Mouse (Mus musculus) CD4-positive helper T cell, adult 2 months (primary cell): Measurements from ENCODE around the gene Ttyh2.

Source experiments
- DNase-seq: peaks from one replicate; pipeline ENCODE4 v3.0.0-alpha.2; 2012; ENCODE audit warnings: low read depth, missing footprints, low spot score

The Ttyh2 gene

DNA sequence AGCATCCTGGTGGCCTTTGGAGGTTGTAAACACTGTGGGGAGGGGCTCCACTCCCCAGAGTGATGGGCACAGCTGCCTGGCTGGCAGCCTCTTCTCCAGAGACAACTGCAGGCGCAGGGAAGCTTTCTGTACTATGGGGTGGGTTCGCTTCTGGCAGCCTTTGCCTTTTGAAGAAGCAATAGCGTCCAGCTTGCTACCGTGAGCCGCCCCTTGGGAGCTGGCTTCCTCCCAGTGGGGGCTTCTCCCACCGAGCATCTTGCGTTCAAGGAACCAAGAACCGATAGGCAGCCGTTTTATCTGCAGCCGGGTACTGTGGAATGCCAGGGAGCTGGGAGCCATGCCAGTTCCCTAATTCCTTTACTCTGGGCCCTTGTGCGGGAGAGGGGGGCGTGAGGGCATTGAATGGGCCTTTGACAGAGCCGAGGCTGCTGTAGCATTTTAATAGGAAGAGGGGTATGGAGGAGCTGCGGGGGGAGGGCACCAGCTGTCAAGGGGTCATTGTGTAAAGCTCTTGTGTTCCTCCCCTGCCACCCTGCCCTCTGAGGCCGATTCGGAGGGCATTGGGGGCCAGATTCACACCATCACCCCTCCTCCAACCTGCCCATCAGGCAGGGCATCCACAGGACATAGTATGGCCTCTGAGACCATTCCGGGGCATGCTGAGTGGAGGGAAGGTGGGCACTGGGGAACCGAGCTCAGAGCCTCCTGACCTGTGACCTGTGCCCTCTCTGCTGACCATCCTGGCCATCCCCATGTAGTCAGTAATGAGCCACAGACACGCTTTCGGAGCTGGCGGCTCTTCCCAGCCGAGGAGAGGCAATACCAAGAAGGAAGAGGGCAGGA is 29.1 kb downstream of the Ttyh2 start:
- DNase-seq: no peak

DNA sequence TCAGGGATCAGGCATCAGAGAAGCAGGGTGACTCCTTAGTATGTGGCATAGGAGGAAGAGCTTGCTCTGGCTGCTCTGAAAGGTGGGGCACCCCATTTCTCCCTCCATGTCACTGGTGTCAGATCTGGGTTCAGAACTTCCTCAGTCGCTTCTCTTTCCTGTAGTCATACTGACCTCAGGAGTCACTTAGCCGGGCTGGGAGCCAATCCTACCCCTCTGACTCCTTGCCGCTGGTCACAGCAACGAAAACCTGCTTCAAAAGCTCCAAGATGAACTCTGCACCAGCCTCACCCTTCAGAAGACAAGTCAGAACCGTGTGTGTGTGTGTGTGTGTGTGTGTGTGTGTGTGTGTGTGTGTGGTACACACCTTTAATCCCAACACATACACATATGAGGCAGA is 31.1 kb downstream of the Ttyh2 start:
- no peak for DNase-seq

DNA sequence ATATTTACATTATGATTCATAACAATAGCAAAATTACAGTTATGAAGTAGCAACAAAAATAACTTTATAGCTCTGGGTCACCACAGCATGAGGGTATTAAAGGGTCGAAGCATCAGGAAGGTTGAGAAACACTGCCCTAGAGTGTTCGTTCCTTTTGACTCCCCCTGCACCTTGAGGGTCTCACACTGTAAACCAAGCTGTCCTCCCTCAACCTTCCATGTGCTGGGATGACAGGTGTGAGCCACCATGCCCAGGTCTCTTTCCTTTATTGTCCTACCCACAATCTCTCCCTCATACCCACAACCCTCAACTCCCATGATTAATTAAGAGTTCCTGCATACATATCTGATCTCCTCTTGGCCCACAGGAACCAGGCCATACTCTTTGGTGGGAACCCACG is 36.2 kb downstream of the Ttyh2 start:
- no peak for DNase-seq

DNA sequence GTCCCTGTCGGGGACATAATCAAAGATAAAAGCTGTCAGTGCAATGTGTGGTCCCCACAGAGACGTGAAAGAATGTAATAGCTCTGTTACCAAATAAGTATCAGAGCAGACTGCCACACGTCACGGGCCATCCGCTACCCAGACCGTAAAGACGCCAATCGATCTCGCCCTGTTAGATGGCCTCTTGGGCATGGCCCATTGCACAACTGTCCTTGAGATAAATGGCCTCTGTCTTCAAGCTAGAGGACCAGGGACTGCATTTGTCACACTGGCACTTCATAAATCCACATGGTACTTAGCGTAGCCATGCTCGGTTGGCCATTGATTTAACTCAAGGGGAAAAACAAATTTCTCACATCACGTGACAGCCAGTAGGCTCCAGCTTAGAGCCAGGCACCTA is 36.6 kb downstream of the Ttyh2 start:
- DNase-seq: no peak

DNA sequence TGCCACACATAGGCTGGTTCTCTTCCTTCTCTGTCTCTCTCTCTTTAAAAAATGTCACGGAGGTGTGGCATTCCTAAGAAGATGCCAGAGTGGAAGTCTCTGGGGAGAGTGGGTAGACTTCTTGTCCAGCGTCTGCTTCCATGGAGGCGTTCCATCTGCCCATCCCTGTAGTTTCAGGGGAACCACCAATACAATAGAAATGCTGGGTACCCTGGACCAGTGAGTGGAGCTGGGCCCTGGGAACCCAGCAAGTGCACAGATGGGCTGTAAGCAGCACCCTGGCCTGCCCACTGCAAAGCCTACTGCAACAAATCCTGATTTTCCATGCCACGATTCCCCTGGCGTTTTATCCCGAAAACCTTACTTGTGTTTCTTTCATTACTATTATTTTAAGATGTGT is 39.3 kb downstream of the Ttyh2 start:
- DNase-seq: no peak

DNA sequence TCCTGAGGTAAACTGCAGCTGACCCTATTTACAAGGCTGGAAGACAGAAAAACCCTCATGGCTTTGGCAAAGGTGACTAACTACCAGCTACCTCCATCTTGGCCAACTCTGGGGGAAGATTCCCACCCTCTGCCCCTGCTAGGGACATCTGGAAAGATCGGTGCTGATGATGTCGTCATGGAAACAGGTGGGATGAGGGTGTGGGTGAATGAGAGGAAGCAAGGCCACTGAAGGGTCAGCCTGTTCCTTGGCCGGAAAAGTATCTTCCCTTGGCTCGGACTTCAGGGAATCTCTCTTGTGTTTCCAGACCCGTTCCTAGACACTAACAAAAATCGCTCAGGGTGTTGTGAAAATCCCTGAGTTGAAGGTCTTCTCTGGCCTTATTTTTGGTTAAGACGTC is 40.3 kb downstream of the Ttyh2 start:
- no peak for DNase-seq

DNA sequence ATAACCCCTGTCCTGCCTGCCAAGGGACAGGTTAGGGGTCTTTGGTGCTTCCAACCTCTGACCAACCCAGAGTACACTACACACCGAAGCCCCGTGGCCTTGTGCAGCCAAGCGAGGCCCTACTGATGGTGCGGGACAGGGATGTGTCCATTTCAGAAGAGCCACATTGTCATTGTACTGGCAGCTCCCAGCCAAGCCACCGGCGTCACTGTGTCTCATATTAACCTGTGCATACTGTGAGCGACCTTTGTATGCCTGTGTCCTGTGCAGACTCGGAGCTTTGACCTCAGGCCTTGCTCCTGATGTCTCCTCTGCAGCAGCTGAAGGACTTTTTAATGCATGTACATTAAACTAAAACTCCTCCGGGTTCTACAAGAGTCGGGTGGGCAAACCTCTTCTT is 45.3 kb downstream of the Ttyh2 start:
- DNase-seq: no peak

DNA sequence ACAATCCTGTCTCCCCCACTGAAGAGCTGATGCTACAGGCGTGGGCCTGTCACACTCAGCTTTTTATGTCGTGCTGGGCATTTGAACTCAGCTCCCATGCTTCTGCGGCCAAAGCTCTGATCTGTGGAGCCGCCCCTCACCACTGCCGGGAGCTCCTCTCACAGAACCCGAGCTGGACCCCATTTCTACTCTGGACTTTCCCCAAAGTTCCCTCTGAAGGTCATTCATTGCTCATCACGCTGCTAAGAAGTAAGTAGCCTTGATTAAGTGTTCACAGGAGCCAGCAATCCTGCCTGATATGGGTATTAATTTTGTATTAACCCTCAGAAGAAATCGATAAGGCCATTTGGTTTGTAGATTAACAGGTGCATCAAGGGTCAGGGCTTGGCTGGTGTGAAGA is 47.2 kb downstream of the Ttyh2 start:
- DNase-seq: no peak

DNA sequence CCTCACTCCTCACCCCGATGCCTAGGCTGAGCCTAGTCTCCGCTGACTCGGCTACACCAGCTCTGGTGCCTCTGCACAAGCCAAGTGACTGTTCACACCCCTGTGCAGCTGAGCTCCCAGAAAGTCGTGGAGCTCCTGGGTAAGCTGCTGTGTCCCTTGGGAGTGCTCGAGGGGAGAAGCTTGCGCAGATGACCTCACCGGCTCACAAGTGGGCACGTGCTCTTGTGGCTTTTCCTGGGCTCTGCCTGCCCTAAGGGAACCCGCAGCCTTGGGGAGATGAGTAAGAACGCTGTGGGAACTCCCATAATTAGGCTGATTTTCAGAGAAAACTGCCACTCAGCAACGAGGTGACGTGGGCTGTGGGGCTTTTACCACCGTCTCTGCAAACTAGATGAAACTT is 47.8 kb downstream of the Ttyh2 start:
- DNase-seq: no peak

DNA sequence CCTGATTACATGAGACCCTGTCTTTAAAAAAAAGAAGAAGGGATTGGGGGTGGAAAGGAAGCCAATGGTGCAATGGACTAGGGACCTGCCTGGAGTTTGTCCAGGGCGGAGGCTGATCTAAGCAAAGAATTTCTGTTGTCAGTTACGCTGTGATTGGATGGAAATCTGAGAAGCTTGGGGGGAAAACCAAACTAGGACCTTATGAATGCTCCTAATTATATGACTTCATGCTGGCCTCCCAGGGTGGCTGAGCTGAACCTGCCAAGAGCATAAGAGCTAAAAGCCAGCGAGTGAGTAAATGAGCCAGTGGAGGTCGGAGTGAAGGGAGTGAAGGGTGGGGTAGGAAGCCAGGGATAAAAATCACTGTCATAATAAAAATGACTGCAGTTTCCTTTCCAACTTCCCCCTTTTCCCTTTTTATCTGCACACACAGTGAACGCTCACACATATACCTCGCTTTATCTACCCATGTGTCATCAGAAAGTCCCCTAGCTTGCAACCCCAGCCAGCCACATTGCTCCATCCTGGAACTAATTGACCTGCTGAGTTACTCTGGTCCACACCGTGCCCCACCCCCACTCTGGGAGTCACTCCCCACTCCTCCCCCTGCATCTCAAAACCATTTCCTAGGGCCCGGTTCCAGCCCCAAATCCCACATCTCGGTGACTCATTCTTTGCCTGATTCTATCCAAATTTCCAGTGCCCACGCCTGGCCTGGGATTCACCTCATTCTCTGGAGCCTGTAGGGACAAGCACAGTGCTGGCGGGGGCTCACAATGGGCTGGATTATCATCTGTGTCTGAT is 49.8 kb downstream of the Ttyh2 start:
- no peak for DNase-seq

DNA sequence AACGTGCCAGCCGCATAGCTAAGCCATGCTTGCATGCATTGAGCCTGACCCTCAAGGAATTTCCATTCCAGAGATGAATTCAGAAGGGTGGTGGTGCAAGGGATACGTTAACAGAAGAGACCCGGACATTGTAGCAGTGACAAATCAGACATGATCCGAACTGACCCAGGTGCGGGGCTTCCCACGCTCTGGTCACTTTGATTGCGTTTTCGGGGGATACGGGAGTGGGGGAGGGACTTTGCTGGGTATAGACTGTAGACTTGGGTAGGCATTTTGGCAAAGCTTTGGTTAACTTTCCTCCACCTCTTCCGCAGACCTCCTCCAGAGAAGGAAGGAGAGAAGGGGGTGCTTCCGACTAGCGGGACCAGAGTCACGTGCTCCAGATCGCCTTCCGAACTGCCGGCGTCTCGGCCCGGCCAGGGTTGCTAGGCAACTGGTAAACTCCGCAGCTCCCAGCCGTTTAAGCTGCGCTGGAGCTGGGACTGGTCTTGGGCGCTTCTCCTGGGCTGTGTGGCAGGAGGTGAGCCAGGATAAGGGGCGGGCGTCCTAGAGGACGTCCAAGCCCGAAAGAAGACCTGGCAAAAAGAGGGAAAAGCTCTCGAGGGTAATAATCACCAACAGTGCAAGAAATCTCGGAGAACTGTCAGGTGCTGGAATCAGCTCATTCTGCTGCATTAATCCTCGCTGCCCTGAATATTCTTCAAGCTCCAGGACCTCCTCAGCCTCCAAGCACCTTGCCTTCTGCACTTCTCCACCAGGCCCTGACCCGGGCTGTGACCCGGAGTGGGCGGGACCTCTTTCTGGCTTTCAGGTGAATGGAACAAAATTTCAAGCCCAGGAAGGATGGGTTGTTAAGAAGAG is 52.0 kb downstream of the Ttyh2 start, which contains the start of gene Dnaic2:
Gene Dnaic2, plus strand, starts transcription at position 444 of the 861 bp plus-strand sequence.
- no peak for DNase-seq

DNA sequence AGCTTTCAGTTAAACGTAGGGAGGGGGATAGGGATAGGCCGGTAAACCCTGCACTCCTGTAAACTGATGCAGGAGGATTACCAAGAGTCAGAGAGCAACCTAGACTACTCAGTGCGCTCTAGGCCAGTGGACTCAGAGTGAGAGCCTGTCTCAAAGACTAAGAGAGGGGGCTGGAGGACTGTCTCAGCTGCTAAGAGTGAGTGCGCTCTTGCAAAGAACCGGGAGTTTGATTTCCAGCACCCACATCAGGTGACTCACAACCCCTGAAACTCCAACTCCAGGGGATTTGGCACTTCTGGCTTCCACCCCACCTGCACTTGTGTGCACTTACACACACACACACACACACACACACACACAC is 52.6 kb downstream of the Ttyh2 start:
- no peak for DNase-seq

DNA sequence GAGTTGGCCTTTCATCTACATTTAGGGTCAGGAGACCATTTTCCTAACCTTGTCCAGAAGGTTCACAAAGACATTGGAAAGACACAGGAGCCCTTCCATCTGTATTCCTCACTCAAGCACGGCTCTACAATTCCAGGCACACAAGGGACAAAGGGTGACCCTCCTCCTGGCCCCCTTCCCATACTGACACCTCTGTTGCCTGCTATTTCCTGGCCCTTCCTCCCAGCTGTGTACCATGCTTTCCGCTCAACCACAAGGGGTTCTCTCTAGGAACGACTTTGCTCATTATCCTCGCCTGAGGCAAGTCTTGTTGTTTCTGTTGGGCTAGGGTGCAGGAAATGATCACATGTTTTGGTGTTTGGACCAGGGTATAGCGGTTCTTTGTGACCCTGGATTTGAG is 53.1 kb downstream of the Ttyh2 start:
- no peak for DNase-seq

DNA sequence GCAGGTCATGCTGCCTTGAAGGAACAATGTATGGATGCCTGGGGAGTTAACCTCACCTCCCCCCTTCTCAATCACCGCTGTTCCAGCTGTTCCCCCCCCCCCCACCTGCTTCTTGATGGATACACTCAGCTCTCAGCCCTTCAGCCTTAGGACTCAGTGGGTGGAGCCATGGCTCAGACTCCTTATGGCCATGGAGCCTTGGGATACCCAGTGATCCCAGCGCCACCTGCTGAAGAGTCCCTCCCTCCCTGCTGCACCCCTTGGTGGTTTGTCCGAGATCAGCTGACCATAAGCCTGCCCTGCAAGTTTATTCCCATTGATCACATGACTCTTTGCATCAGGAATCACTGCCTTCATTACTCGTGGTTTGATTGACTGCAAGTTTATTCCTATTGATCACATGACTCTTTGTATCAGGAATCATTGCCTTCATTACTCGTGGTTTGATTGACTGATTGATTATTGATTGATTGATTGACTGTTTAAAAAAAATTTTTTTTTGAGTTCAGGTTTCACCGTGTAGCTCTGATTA is 54.7 kb downstream of the Ttyh2 start:
- DNase-seq: no peak

DNA sequence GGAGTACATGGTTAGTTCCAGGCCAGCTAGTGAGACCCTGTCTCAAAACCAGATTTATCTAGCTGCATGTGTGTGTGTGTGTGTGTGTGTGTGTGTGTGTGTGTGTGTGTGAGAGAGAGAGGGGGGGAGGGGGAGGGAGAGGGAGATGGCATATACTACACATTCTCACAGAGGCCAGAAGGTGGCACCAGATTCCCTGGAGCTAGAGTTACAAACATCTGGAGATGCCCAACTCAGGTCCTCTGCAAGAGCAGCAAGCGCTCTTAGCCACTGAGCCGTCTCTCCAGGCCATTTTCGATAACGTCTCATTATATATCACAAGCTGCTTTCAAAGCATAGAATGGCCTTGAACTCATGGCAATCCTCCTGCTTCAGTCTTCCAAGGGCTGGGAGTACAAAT is 56.5 kb downstream of the Ttyh2 start:
- no peak for DNase-seq

DNA sequence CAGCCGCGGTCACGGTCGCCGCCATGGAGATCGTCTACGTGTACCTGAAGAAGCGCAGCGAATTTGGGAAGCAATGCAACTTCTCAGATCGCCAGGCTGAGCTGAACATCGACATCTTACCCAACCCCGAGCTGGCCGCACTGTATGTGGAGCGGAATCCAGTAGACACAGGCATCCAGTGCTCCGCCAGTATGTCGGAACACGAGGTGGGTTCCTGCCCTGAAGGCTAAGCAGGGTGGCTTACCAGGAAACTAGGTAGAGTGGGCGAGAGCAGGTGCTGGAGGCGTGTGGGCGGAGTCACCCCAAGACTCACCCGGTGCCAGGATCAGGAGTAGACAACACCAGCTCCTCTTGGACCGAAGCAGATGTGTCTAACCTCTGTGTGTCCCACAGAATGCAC is 57.7 kb downstream of the Ttyh2 start:
- DNase-seq: no peak

DNA sequence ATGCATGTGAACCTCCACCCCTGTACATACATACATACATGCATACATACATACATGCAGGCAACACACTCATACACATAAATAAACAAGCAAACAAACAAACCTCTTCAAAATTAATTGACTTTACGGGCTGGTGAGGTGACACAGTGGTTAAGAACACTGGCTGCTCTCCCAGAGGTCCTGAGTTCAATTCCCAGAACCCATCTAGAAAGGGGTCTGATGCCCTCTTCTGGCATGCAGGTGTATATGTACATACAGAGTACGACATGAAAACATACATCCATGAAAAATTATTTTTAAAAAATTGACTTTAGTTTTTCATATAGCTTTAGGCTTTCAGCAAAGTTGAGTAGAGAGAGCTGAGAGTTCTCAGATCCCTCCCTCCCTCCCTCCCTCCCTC is 60.9 kb downstream of the Ttyh2 start:
- no peak for DNase-seq

DNA sequence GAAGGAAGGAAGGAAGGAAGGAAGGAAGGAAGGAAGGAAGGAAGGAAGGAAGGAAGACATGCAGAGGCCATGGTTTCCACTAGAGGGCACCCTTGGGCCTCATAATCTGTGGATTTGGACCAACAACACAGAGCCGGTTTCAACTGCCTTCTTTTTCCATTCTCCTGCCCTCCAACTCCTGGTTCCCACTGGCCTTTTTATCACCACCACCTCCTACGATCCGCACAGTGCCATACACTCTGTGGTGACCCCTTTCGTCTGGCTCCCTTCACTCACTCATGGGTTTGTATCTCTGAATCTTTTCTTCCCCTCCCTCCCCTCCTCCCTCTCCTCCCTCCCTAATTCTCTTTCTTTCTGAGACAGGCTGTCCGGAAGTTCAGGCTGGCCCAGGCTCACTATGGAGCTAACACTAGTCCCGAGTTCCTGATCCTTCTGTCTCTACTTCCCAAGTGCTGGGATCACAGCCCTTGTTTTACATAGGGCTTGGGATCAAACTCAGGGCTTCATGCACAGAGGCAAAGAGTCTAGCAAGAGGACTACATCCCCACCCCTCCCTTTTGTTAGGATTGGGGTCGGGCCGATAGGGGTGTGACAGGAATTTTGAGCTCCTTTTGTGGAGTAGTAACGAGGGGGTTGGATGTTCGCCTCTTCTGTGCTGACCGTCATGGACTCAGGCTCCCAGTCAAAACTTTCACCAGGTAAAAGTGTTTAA is 61.8 kb downstream of the Ttyh2 start:
- DNase-seq: no peak

DNA sequence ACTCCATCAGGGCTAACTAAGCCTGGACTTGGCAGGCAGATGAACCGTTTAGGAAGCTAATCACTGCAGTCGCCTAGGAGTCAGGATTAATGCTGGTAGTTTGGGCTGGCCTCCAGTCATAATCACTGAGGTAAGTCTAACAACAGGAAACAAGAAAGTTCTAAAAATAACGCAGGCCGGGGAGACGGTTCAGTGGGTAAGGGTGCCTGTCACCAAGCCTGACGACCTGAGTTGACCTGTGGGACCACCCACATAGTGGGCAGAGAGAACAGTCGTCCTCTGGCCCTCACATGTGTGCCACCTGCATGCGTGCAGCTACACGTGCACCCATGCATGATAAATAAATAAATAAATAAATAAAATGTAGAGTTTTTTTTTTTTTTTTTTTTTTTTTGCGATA is 65.4 kb downstream of the Ttyh2 start:
- DNase-seq: no peak

DNA sequence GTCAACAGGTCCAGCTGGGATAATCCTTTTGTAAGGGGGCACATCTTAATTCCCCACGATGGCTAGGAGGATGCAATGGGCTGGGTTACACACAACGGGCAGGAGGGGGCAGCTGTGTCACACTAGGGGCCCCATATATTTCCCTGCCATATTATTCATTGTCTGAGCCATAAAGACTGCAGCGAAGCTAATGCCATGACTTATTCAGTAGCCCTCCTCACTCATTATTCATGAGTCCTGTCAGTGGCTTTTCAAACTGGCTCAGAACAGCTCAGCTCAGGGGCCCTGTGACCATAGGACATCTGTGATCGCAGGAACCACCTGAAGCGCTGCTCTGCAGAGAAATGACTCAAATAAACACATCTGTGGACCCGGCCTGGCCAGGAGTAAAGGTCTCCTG is 66.2 kb downstream of the Ttyh2 start:
- DNase-seq: no peak

DNA sequence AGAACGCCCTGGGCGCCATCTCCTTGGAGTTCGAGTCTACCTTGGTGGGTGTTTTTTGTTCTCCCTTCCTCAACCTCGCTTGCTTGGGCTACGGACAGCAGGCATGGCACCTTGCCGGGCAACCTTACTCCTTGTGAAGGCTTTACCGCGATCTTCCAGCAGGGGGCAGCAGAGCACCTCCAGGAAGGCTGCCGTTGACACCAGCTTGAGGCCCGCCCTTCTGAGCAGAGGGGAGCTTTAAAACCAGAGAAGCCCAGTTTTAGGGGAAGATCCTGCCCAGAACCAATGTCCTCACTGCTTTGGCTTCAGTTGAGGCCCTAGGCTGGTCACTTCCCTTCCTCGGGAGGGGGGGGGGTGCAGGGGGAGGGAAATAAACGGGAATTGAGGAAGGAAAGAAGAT is 69.9 kb downstream of the Ttyh2 start:
- peak; percentile 74 for DNase-seq
